Mouse (Mus musculus) lung, embryonic 14.5 days (tissue): ENCODE results near the gene Tas2r126. TPM values are rescaled to one million over a fixed set of nuclear protein-coding genes. Genes with fewer than 3 reads are reported as not detected.
A peak's percentile ranks its signal among the peaks of the same experiment; 100 is the strongest.

Experiments
- ATAC-seq: fragments of 200-750 bp; cut with Nextera tagmentation; 2 replicates; pipeline ENCODE4 v1.8.0; 2017; ENCODE audit warnings: mild to moderate bottlenecking, moderate TSS enrichment, moderate library complexity; ENCODE audit not compliant: insufficient read depth
- DNase-seq: peaks from one replicate; pipeline ENCODE4 v3.0.0-alpha.2; 2015
- H3K27ac ChIP-seq: fragments of 300-500 bp; sonication (generic); 2 replicates; pipeline ENCODE4 v1.5.1; 2014; ENCODE audit warnings: low read depth, mild to moderate bottlenecking, moderate library complexity
- H3K27me3 ChIP-seq: fragments of 300-500 bp; sonication (generic); 2 replicates; pipeline ENCODE4 v1.6.1; 2014; ENCODE audit warnings: low read length, control low read depth; ENCODE audit not compliant: insufficient read depth
- H3K36me3 ChIP-seq: fragments of 300-500 bp; sonication (generic); 2 replicates; pipeline ENCODE4 v1.6.1; 2014; ENCODE audit warnings: control low read depth; ENCODE audit not compliant: insufficient read depth
- H3K4me1 ChIP-seq: fragments of 300-500 bp; sonication (generic); 2 replicates; pipeline ENCODE4 v1.6.1; 2014; ENCODE audit warnings: antibody characterized with exemption, control low read depth; ENCODE audit not compliant: insufficient read depth
- H3K4me2 ChIP-seq: fragments of 300-500 bp; sonication (generic); 2 replicates; pipeline ENCODE4 v1.6.1; 2014; ENCODE audit warnings: mild to moderate bottlenecking
- H3K4me3 ChIP-seq: fragments of 300-500 bp; sonication (generic); 2 replicates; pipeline ENCODE4 v1.5.1; 2014; ENCODE audit warnings: low read depth, low read length
- H3K9ac ChIP-seq: fragments of 300-500 bp; sonication (generic); 2 replicates; pipeline ENCODE4 v1.6.1; 2014
- H3K9me3 ChIP-seq: fragments of 300-500 bp; sonication (generic); 2 replicates; pipeline ENCODE4 v1.6.1; 2016; ENCODE audit warnings: low read depth, low read length, control low read depth
- CTCF ChIP-seq: IDR thresholded peaks from 2 replicates; pipeline ENCODE4 v1.5.1; 2016; ENCODE audit warnings: antibody characterized with exemption, low read depth
- WGBS: fragments of 180-500 bp; shearing (Covaris S2); extraction: QIAGEN DNeasy Blood & Tissue Kit; methylation state at CpG from one replicate; pipeline ENCODE4 v1.1.7; 2014; 5-methylcytosine and 5-hydroxymethylcytosine counted together
- polyA plus RNA-seq: library from polyadenylated mRNA; unstranded; fragments of >200 nt; fragmentation: Nextera tagmentation; extraction: Ambion mirVana; gene quantifications from 2 replicates; pipeline ENCODE4 v1.2.1, GENCODE M21; 2014

Gene Tas2r126
- not detected in 2 replicates for polyA plus RNA-seq

DNA sequence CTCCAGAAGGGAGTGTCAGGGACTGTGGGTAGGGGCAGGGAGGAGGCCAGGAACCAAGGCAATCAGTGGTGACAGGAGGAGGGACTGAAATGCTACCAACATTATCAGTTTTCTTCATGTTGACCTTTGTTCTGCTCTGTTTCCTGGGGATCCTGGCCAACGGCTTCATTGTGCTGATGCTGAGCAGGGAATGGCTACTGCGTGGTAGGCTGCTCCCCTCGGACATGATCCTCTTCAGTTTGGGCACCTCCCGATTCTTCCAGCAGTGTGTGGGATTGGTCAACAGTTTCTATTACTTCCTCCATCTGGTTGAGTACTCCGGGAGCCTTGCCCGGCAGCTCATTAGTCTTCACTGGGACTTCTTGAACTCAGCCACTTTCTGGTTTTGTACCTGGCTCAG lies at the start of gene Tas2r126:
Gene Tas2r126, plus strand, starts transcription at position 90 of the 400 bp plus-strand sequence.
- no peaks in the 10 kb centered on the region for H3K36me3 ChIP-seq
- H3K4me1 ChIP-seq: no peaks in the 10 kb centered on the region
- H3K4me2 ChIP-seq: no peak within 1 kb of the TSS
- H3K9ac ChIP-seq: no peak within 1 kb of the TSS
- no peak within 1 kb of the TSS for H3K27ac ChIP-seq
- H3K9me3 ChIP-seq: no peaks in the 10 kb centered on the region
- no peak for ATAC-seq
- no peak for DNase-seq
- no peaks in the 10 kb centered on the region for H3K27me3 ChIP-seq
- WGBS: 73% methylated on average over 6 of the region's 6 CpGs
- TF ChIP-seq CTCF: no peak
- no peak within 1 kb of the TSS for H3K4me3 ChIP-seq

DNA sequence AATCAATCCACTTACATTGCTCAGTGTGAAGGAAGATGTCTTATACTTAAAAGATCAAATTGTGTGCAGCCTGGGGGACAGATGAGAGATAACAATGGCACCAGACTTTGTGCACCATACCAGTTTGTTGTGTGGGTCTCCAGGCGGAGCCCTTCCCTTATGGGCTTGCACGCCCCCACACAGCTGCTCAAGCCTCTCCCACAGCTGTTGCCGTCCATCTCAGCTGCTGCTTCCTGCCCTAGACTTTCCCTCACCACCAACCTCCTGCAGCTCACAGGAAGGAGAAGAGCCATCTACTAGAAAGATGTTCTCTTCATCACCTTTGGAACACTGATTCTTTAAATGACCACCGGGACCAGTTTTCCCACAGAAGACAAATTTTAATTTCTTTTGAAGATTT lies 48.7 kb upstream of the Tas2r126 start:
- Histone ChIP-seq H3K27ac (no peak overlapping the region), H3K9ac (no peak overlapping the region), H3K9me3 (no peaks in the 10 kb centered on the region), H3K27me3 (no peaks in the 10 kb centered on the region), H3K4me1 (no peaks in the 10 kb centered on the region), H3K36me3 (no peaks in the 10 kb centered on the region), H3K4me2 (no peak overlapping the region), H3K4me3 (no peak overlapping the region)
- 48% methylated on average over 4 of the region's 4 CpGs for WGBS
- TF ChIP-seq CTCF: no peak
- no peak for DNase-seq
- no peak for ATAC-seq

DNA sequence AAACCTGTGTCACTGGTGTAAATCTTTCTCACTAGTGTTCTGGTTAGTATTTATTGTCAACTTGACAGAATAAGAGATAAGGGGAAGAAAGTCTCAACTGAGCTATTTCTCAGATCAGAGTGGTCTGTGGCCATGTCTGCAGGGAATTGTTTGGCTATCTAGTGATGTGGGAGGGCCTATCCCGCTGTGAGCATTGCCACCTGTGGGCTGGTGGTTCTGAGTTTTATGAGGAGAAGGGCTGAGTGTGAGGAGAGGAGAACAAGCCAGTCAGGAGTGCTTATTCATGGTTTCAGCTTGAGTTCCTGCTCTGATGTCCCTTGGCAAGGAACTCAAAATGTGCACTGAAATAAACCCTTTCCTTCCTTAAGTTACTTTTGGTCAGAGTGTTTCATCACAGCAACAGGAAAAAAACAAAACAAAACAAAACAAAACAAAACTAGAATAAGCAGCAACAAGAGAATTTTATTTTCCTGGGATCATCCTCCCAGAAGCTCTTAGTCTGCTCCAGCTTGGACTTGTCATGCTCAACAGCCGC lies 42.5 kb upstream of the Tas2r126 start:
- Histone ChIP-seq H3K27me3 (no peaks in the 10 kb centered on the region), H3K4me1 (0 out of 2 replicates have a peak, but pooled peaks cover 5% of the 10 kb centered on the region), H3K36me3 (no peaks in the 10 kb centered on the region), H3K27ac (peak overlapping the region; percentile 47; the same call in 1 of the 2 replicates), H3K9ac (no peak overlapping the region), H3K4me3 (no peak overlapping the region), H3K9me3 (no peaks in the 10 kb centered on the region), H3K4me2 (no peak overlapping the region)
- DNase-seq (peak; percentile 70), ATAC-seq (peak; percentile 66)
- no peak for TF ChIP-seq CTCF
- 12% methylated on average over 2 of the region's 2 CpGs for WGBS

DNA sequence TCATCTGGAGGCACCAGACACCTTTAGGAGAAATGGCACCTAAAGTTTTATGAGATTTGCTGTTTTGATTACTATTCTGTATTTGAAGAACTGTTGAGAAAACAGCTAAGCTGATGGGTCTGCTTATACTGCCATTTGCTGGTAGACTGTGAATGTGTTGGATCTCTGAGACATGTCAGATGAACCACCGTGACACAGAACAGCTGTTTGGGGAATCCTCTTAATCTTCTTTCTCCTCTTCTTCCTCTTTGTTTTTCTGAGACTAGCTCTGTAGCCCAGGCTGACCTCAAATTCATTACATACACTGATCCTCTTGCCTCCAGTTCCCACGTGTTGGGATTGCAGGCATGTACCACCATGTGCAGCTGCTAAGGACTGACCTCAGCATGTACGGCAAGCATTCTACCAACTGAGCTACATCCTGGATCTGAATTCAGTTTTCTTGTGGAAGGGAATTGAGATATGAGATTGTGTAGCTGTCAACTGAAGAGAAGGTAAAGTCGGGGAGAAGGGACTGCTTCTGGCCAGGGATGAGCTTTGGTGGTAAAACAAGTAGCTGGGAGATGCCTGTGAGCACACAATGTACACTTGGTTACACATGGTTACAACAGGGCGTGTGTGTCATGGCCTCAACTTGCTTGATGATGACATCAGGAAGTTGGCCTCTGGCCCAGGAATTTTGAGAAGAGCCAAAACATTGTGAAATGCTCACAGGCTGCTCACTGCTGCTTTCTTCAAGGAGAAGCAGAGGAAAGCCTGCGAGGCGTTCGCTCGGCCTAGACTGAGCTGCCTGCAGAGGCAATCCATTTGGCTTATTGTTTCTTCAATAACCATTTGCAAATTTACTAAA lies 38.1 kb upstream of the Tas2r126 start:
- DNase-seq (peak; percentile 97), ATAC-seq (peak; percentile 92)
- H3K9me3 ChIP-seq: no peaks in the 10 kb centered on the region
- no peak overlapping the region for H3K9ac ChIP-seq
- peak overlapping the region; percentile 76; the same call in 1 of the 2 replicates for H3K27ac ChIP-seq
- H3K4me3 ChIP-seq: no peak overlapping the region
- H3K36me3 ChIP-seq: no peaks in the 10 kb centered on the region
- H3K4me1 ChIP-seq: 0 out of 2 replicates have a peak, but pooled peaks cover 7% of the 10 kb centered on the region
- no peak for TF ChIP-seq CTCF
- 26% methylated on average over 9 of the region's 9 CpGs for WGBS
- no peaks in the 10 kb centered on the region for H3K27me3 ChIP-seq
- no peak overlapping the region for H3K4me2 ChIP-seq

DNA sequence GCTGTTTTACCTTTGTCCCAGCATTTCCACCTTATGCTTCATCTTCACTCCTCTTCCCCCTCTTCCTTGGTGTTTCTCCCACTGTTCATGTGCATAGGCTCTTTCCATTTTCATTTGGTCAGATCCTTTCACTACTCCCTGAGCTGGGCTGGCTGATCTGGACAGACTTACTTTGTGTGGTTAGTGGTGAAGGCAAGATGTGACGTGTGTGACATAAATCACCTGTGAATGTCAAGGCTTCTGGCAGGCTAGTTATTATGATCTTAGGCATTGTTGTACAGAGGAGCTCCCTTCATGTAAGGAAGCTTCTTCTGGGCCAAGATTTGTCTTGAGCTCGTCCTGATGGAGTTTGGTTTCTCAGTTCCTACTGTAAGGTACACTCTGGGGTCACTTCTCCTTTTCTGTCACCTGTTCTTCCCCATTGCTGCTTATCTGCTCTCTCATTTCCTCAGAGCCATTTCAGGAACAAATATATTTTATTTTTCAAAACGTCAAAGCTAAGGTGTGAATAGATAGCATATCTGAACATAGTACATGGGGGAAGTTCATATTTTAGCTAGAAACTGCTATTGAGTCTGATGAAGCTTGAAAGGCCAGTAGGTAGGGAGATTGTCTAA lies 37.2 kb upstream of the Tas2r126 start:
- 0 out of 2 replicates have a peak, but pooled peaks cover 7% of the 10 kb centered on the region for H3K4me1 ChIP-seq
- WGBS: 49% methylated on average over 3 of the region's 3 CpGs
- no peak for TF ChIP-seq CTCF
- H3K9me3 ChIP-seq: no peaks in the 10 kb centered on the region
- no peak for ATAC-seq
- H3K36me3 ChIP-seq: no peaks in the 10 kb centered on the region
- H3K4me3 ChIP-seq: no peak overlapping the region
- H3K9ac ChIP-seq: no peak overlapping the region
- no peak overlapping the region for H3K4me2 ChIP-seq
- H3K27me3 ChIP-seq: no peaks in the 10 kb centered on the region
- H3K27ac ChIP-seq: peak overlapping the region; percentile 66; the same call in 1 of the 2 replicates
- peak; percentile 13 for DNase-seq

DNA sequence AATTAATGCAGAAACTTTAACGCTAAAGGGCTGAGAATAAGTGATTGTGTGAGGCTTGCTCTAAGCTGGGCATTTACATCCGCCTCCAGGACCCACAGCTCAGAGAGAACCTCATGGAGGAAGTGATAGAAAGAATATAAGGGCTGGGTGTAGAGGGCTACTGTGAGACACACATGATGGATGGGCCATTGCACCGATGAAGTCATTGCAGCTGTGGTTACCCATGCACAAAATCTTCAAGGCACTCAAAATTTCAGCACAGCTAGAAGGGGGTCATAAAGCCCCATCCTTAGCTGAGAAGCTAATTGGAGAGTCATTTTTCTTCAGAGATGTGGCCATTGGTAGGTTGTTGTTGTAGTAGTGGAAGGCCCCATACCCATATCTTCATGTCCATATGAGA lies 36.0 kb upstream of the Tas2r126 start:
- Histone ChIP-seq H3K27me3 (no peaks in the 10 kb centered on the region), H3K4me3 (no peak overlapping the region), H3K27ac (no peak overlapping the region), H3K9me3 (no peaks in the 10 kb centered on the region), H3K36me3 (no peaks in the 10 kb centered on the region), H3K9ac (no peak overlapping the region), H3K4me2 (no peak overlapping the region), H3K4me1 (0 out of 2 replicates have a peak, but pooled peaks cover 7% of the 10 kb centered on the region)
- DNase-seq (no peak), ATAC-seq (no peak)
- 74% methylated on average over 3 of the region's 3 CpGs for WGBS
- TF ChIP-seq CTCF: no peak

DNA sequence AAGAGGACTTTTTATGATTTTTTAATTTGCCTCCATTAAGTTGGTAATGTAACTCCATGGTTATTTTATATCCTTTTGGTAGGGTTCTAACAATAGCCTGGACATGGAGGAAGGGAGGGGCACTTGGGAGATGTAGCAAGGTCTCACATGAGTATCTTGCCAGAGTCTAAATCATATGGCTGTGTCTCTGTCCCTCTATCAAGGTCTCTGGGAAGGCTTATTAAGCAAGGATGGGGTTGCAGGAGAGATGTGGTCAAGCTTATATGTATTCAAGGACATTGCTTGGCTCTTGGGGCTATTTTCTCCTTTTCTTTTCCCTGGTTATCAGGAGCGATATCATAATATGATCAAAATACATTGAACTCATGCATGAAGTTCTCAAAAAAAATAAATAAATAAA lies 35.3 kb upstream of the Tas2r126 start:
- Histone ChIP-seq H3K4me1 (0 out of 2 replicates have a peak, but pooled peaks cover 7% of the 10 kb centered on the region), H3K9me3 (no peaks in the 10 kb centered on the region), H3K27me3 (no peaks in the 10 kb centered on the region), H3K36me3 (no peaks in the 10 kb centered on the region), H3K9ac (no peak overlapping the region), H3K4me2 (no peak overlapping the region), H3K4me3 (no peak overlapping the region), H3K27ac (no peak overlapping the region)
- TF ChIP-seq CTCF: no peak
- DNase-seq (no peak), ATAC-seq (no peak)
- 93% methylated on average over 1 of the region's 1 CpGs for WGBS
